Mouse (Mus musculus) ES-Bruce4 (cell line): ENCODE measurements around the gene Stx12.

ENCODE experiments used
- CTCF ChIP-seq: IDR thresholded peaks from one replicate; pipeline ENCODE4 v1.8.1; 2011; ENCODE audit warnings: low read depth, low read length
- EP300 ChIP-seq: IDR thresholded peaks from 2 replicates; pipeline ENCODE4 v1.6.1; 2011; ENCODE audit warnings: low read depth, low read length; ENCODE audit not compliant: insufficient read depth
- POLR2A ChIP-seq: IDR thresholded peaks from one replicate; pipeline ENCODE4 v1.8.1; 2011; ENCODE audit warnings: low read length; ENCODE audit not compliant: insufficient read depth

GRCm38 (mm10) chr4:132921488-132921887, 37.2 kb upstream of the Stx12 start:
- TF ChIP-seq POLR2A (no peak), EP300 (no peak), CTCF (no peak)
